Mouse (Mus musculus): ENCODE results near the gene Platr17. TPM values are rescaled to one million over a fixed set of nuclear protein-coding genes. Genes with fewer than 3 reads are reported as not detected.
A peak's percentile ranks its signal among the peaks of the same experiment; 100 is the strongest.

Gene Platr17
- total and polyA plus RNA-seq, 3 experiments, result not detected

DNA sequence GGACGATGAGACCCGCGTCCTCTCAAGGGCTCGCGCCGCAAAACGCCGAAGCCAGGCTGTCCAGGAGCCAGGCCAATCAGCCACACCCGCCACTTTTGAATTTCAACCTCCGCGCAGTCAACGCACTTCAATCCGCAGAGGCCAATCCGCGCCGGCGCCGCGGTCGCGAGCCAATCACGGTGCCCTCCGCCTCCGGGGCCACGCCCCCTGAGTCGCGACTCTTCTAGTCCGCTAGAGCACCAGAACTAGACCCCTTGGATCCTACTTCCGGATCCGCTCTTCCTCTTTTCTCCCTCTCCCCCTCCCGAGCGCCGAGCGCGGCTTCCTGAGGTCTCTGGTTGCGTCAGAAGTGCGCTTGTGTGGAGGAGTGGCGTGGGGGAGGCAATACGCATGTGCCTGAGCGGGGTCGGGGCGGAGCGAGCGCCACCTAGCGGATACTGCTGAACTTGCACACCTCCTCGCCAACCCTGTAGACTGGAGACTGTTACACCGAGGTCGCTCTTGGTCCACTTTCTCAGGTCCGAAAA is 14.3 kb upstream of the Platr17 start, which contains the start of gene Kifc1 (continued):
- TF ChIP-seq SMC3 (IDR thresholded peaks at IDR 0.05; ENCODE audit: low read depth, low read length) (peak; percentile 53), ELF1 (IDR thresholded peaks at IDR 0.05; ENCODE audit: low read depth, low read length) (peak; percentile 96), NELFE (IDR thresholded peaks at IDR 0.05; ENCODE audit: low read depth, low read length) (peak; percentile 42; the same call in 1 of the 2 replicates), MXI1 (IDR thresholded peaks at IDR 0.05; ENCODE audit: low read depth, low read length) (peak; percentile 70), NRF1 (IDR thresholded peaks at IDR 0.05; ENCODE audit: insufficient read depth, low read depth, low read length, poor library complexity, severe bottlenecking) (peak; percentile 81), POLR2A (IDR thresholded peaks at IDR 0.05; ENCODE audit: control insufficient read depth in 1 of 2, insufficient read depth in 1 of 2, low read depth in 1 of 2, low read length in 2 of 2, poor library complexity in 1 of 2) (peak; percentile 62 to 75), USF1 (IDR thresholded peaks at IDR 0.05; ENCODE audit: low read depth, low read length) (no peak), TAL1 (IDR thresholded peaks at IDR 0.05; ENCODE audit: low read length) (no peak), MAFK (IDR thresholded peaks at IDR 0.05; ENCODE audit: borderline replicate concordance, low read depth, low read length) (no peak), RAD21 (IDR thresholded peaks at IDR 0.05; ENCODE audit: low read depth, low read length) (no peak; the same call in 1 of the 2 replicates)

DNA sequence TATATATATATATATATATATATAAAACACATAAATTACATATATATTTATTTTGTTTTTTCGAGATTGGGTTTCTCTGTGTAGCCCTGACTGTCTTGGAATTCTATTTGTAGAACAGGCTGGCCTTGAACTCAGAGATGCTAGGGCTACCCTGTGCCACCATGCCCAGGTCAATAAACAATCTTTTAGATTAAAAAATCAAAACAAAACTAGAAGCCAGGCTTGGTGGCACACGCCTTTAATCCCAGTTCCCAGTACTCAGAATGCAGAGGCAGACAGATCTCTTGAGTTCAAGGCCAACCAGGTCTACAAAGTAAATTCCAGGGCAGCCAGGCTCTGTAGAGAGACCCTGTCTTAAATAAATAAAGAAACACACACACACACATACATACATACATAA is 13.6 kb upstream of the Platr17 start:
- no peak overlapping the region for H3K4me3 ChIP-seq (ENCODE audit: control insufficient read depth in 1 of 2, insufficient read depth in 1 of 2, low read depth in 2 of 2, low read length in 2 of 2)
- 0 out of 2 replicates have a peak overlapping the region, but pooled peaks have one; percentile 8 for H3K9ac ChIP-seq (ENCODE audit: control insufficient read depth, low read depth, low read length, poor library complexity, severe bottlenecking)
- no peak for TF ChIP-seq MXI1 (IDR thresholded peaks at IDR 0.05; ENCODE audit: low read depth, low read length)
- no peak for TF ChIP-seq MAX (IDR thresholded peaks at IDR 0.05; ENCODE audit: low read length)
- no peak for TF ChIP-seq TBP (IDR thresholded peaks at IDR 0.05; ENCODE audit: low read depth, low read length)
- TF ChIP-seq USF1 (IDR thresholded peaks at IDR 0.05; ENCODE audit: low read depth, low read length), result no peak
- TF ChIP-seq POLR2AphosphoS5 (IDR thresholded peaks at IDR 0.05; ENCODE audit: borderline replicate concordance, low read depth, low read length), result no peak
- TF ChIP-seq MYB (IDR thresholded peaks at IDR 0.05; ENCODE audit: low read depth, low read length), result no peak
- TF ChIP-seq GATA1 (IDR thresholded peaks at IDR 0.05; ENCODE audit: low read depth, low read length), result no peak
- TF ChIP-seq ZMIZ1 (IDR thresholded peaks at IDR 0.05; ENCODE audit: low read depth, low read length), result no peak
- no peak for TF ChIP-seq MAFK (IDR thresholded peaks at IDR 0.05; ENCODE audit: borderline replicate concordance, low read depth, low read length)
- no peak for TF ChIP-seq POLR2A (IDR thresholded peaks at IDR 0.05; ENCODE audit: control insufficient read depth in 1 of 2, insufficient read depth in 1 of 2, low read depth in 1 of 2, low read length in 2 of 2, poor library complexity in 1 of 2)
- no peak for TF ChIP-seq CTCF (IDR thresholded peaks at IDR 0.05 in 2 of 3, conservative IDR thresholded peaks at IDR 0.05 in 1 of 3; ENCODE audit: control insufficient read depth in 1 of 3, insufficient read depth in 1 of 3, low read depth in 2 of 3, low read length in 3 of 3, poor library complexity in 1 of 3, severe bottlenecking in 1 of 3)
- no peak for TF ChIP-seq ETS1 (IDR thresholded peaks at IDR 0.05; ENCODE audit: low read depth, low read length)
- no peak for TF ChIP-seq CHD1 (IDR thresholded peaks at IDR 0.05; ENCODE audit: low read depth, low read length)
- no peak for TF ChIP-seq USF2 (IDR thresholded peaks at IDR 0.05; ENCODE audit: borderline replicate concordance in 1 of 2, insufficient read depth in 1 of 2, low read depth in 1 of 2, low read length in 2 of 2)
- no peak for TF ChIP-seq GABPA (IDR thresholded peaks at IDR 0.05; ENCODE audit: low read depth, low read length)
- no peak for TF ChIP-seq POLR2AphosphoS2 (IDR thresholded peaks at IDR 0.05; ENCODE audit: low read length)
- TF ChIP-seq CHD2 (IDR thresholded peaks at IDR 0.05; ENCODE audit: low read length), result no peak
- no peak for TF ChIP-seq TCF12 (IDR thresholded peaks at IDR 0.05; ENCODE audit: low read depth, low read length)
- TF ChIP-seq ZC3H11A (IDR thresholded peaks at IDR 0.05; ENCODE audit: low read depth, low read length), result no peak
- H3K27me3 ChIP-seq (ENCODE audit: control insufficient read depth in 1 of 2, insufficient read depth in 2 of 2, low read length in 2 of 2), result no peaks in the 10 kb centered on the region
- peaks cover 0 to 16% of the 10 kb centered on the region in 2 experiments; a peak in 2 of 4 replicates for H3K36me3 ChIP-seq (ENCODE audit: control insufficient read depth in 1 of 2, insufficient read depth in 2 of 2, low read length in 2 of 2)
- DNase-seq (ENCODE audit: low read depth, low spot score), result no peak
- no peaks in the 10 kb centered on the region for H3K9me3 ChIP-seq (replicated peaks; ENCODE audit: insufficient read depth, low read length)
- H3K4me1 ChIP-seq (ENCODE audit: control insufficient read depth in 1 of 2, insufficient read depth in 2 of 2, low read length in 2 of 2), result peaks cover 4 to 18% of the 10 kb centered on the region in 2 experiments
- H3K27ac ChIP-seq (ENCODE audit: control insufficient read depth, low read depth, low read length), result no peak overlapping the region
- peaks cover 27% of the 10 kb centered on the region for H3K79me2 ChIP-seq (ENCODE audit: control insufficient read depth, insufficient read depth, low read length, poor library complexity)
